Mouse (Mus musculus) limb, embryonic 14.5 days (tissue): ENCODE results near the gene Mroh3. TPM values are rescaled to one million over a fixed set of nuclear protein-coding genes. Genes with fewer than 3 reads are reported as not detected.

ENCODE experiments used
- ATAC-seq: fragments of 200-750 bp; cut with Nextera tagmentation; 2 replicates; pipeline ENCODE4 v1.8.0; 2017; ENCODE audit warnings: low read depth, moderate number of reproducible peaks, moderate TSS enrichment; ENCODE audit not compliant: low FRiP score
- DNase-seq: peaks from one replicate; pipeline ENCODE4 v3.0.0-alpha.2; 2015; ENCODE audit warnings: low spot score
- H3K27ac ChIP-seq: fragments of 300-500 bp; sonication (generic); replicated peaks from 2 replicates; pipeline ENCODE4 v1.5.1; 2014; ENCODE audit warnings: low read depth, mild to moderate bottlenecking, low read length, moderate library complexity, mixed read lengths
- H3K27me3 ChIP-seq: fragments of 300-500 bp; sonication (generic); 2 replicates; pipeline ENCODE4 v1.6.1; 2014; ENCODE audit warnings: low read length, mixed read lengths; ENCODE audit not compliant: control insufficient read depth, insufficient read depth
- H3K36me3 ChIP-seq: fragments of 300-500 bp; sonication (generic); 2 replicates; pipeline ENCODE4 v1.6.1; 2014; ENCODE audit warnings: mild to moderate bottlenecking, low read length, moderate library complexity, mixed read lengths; ENCODE audit not compliant: control insufficient read depth, insufficient read depth
- H3K4me1 ChIP-seq: fragments of 300-500 bp; sonication (generic); 2 replicates; pipeline ENCODE4 v1.6.1; 2014; ENCODE audit warnings: antibody characterized with exemption, low read length, mixed read lengths; ENCODE audit not compliant: control insufficient read depth, insufficient read depth
- H3K4me2 ChIP-seq: fragments of 300-500 bp; sonication (generic); replicated peaks from 2 replicates; pipeline ENCODE4 v1.6.1; 2014; ENCODE audit warnings: low read depth, mild to moderate bottlenecking, low read length, moderate library complexity; ENCODE audit not compliant: severe bottlenecking
- H3K4me3 ChIP-seq: fragments of 300-500 bp; sonication (generic); replicated peaks from 2 replicates; pipeline ENCODE4 v1.5.1; 2014; ENCODE audit warnings: low read length
- H3K9ac ChIP-seq: fragments of 300-500 bp; sonication (generic); 2 replicates; pipeline ENCODE4 v1.6.1; 2014; ENCODE audit warnings: mild to moderate bottlenecking, low read depth, low read length, moderate library complexity; ENCODE audit not compliant: severe bottlenecking
- H3K9me3 ChIP-seq: fragments of 300-500 bp; sonication (generic); 2 replicates; pipeline ENCODE4 v1.6.1; 2016; ENCODE audit warnings: low read length; ENCODE audit not compliant: control insufficient read depth
- POLR2A ChIP-seq: fragments of 200-500 bp; IDR thresholded peaks from 2 replicates; pipeline ENCODE4 v1.8.0; 2012; ENCODE audit warnings: inconsistent platforms, mild to moderate bottlenecking, moderate library complexity, borderline replicate concordance; ENCODE audit not compliant: insufficient read depth, insufficient read length; ENCODE audit errors: extremely low read depth
- WGBS: fragments of 180-500 bp; shearing (Covaris S2); extraction: QIAGEN DNeasy Blood & Tissue Kit; methylation state at CpG from one replicate; pipeline ENCODE4 v1.1.7; 2014; 5-methylcytosine and 5-hydroxymethylcytosine counted together
- polyA plus RNA-seq, 2 experiments: library from polyadenylated mRNA; depleted of rRNA in 1 of 2; stranded (reverse) in 1 of 2; unstranded in 1 of 2; fragments of >200 nt; fragmentation: Nextera tagmentation in 1 of 2; extraction: Ambion mirVana in 1 of 2; gene quantifications; 2 replicates each; pipeline versions ENCODE4 v1.2.1 to v1.2.3; 2012 to 2014

Gene Mroh3
- polyA plus RNA-seq, 2 experiments: 0.17 to 0.68 TPM

DNA sequence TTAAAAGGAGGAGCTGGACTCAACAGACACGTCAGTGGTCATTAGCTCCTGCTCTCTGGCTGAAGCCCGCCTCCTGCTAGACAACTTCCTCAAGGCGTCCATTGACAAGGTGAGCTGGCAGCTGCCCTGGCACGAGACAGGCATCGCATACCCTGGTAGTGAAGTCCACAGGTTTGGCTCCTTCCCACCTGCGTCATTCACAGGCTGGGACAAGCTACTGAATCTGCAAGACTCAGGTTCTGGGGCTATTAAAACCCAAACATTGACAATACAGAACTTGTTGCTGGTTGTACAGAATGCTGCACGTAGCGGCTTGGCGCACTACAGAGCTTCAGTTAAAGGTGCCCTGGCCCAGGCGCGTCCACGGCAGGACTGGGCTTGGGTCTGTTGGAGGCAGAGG is 52.3 kb downstream of the Mroh3 start:
- Histone ChIP-seq H3K4me1 (no peaks in the 10 kb centered on the region), H3K4me2 (no peak overlapping the region), H3K27ac (no peak overlapping the region), H3K9ac (no peak overlapping the region), H3K36me3 (peaks cover 72% of the 10 kb centered on the region), H3K4me3 (no peak overlapping the region), H3K9me3 (no peaks in the 10 kb centered on the region), H3K27me3 (no peaks in the 10 kb centered on the region)
- no peak for DNase-seq
- no peak for ATAC-seq
- no peak for TF ChIP-seq POLR2A
- WGBS: 90% methylated on average over 12 of the region's 12 CpGs

DNA sequence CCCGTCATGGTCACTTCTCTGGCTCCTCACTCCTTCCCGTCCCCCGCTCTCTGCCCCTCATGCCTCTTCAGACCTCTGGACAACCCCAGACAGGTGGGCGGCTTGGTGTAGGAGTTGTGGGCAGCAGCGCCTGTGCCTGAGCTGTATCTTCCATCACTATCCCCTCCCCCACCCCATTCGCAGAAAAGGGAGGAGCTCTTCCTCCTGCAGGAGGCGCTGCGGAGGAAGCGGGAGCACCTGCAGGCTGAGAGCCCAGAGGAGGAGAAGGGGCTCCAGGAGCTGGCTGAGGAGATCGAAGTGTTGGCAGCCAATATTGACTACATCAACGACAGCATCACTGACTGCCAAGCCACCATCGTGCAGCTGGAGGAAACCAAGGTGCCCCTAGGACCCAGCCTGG is 52.8 kb downstream of the Mroh3 start:
- peaks cover 70% of the 10 kb centered on the region for H3K36me3 ChIP-seq

GRCm38 (mm10) chr1:136156951-136157350 is 55.7 kb downstream of the Mroh3 start:
- ATAC-seq: no peak
- Histone ChIP-seq H3K27me3 (no peaks in the 10 kb centered on the region), H3K4me3 (no peak overlapping the region), H3K9ac (no peak overlapping the region), H3K9me3 (no peaks in the 10 kb centered on the region), H3K4me1 (no peaks in the 10 kb centered on the region), H3K27ac (no peak overlapping the region), H3K4me2 (no peak overlapping the region), H3K36me3 (peaks cover 82% of the 10 kb centered on the region)
- TF ChIP-seq POLR2A: no peak
- DNase-seq: no peak
- 92% methylated on average over 4 of the region's 4 CpGs for WGBS

More for the DNA sequence above, 52.8 kb downstream of the Mroh3 start:
- Histone ChIP-seq H3K27ac (no peak overlapping the region), H3K4me2 (no peak overlapping the region), H3K9ac (no peak overlapping the region), H3K4me3 (no peak overlapping the region), H3K27me3 (no peaks in the 10 kb centered on the region), H3K4me1 (no peaks in the 10 kb centered on the region), H3K9me3 (no peaks in the 10 kb centered on the region)
- WGBS: 52% methylated on average over 12 of the region's 12 CpGs
- DNase-seq: no peak
- TF ChIP-seq POLR2A: no peak
- no peak for ATAC-seq

GRCm38 (mm10) chr1:136156304-136156703 is 56.3 kb downstream of the Mroh3 start:
- 94% methylated on average over 4 of the region's 4 CpGs for WGBS
- H3K9me3 ChIP-seq: no peaks in the 10 kb centered on the region
- no peak for TF ChIP-seq POLR2A
- peaks cover 81% of the 10 kb centered on the region for H3K36me3 ChIP-seq
- DNase-seq (no peak), ATAC-seq (no peak)
- H3K27me3 ChIP-seq: no peaks in the 10 kb centered on the region
- H3K4me2 ChIP-seq: no peak overlapping the region
- H3K4me3 ChIP-seq: no peak overlapping the region
- H3K27ac ChIP-seq: no peak overlapping the region
- H3K4me1 ChIP-seq: no peaks in the 10 kb centered on the region
- no peak overlapping the region for H3K9ac ChIP-seq

DNA sequence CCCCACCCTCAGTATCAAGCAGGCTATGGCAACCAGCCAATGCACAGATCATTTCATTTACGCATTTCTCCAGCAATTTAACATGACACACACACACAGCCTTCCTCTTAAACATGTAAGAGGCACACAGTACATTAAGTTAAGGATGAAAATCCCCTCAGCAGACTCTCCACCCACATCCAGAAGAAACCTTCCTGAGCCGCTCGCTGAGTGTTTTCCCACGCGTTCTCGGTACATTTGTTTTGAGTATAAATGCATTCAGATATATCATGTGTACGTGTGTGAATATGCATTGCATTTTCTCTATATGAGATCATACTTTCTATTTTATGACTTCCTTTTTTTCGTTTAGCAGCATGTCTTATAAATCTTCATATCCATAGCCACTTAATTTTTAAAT is 61.3 kb downstream of the Mroh3 start:
- Histone ChIP-seq H3K27ac (no peak overlapping the region), H3K4me1 (no peaks in the 10 kb centered on the region), H3K36me3 (peaks cover 79% of the 10 kb centered on the region), H3K4me3 (no peak overlapping the region), H3K4me2 (no peak overlapping the region), H3K9ac (no peak overlapping the region), H3K27me3 (no peaks in the 10 kb centered on the region), H3K9me3 (no peaks in the 10 kb centered on the region)
- TF ChIP-seq POLR2A: no peak
- DNase-seq (no peak), ATAC-seq (no peak)
- WGBS: 75% methylated on average over 8 of the region's 8 CpGs

DNA sequence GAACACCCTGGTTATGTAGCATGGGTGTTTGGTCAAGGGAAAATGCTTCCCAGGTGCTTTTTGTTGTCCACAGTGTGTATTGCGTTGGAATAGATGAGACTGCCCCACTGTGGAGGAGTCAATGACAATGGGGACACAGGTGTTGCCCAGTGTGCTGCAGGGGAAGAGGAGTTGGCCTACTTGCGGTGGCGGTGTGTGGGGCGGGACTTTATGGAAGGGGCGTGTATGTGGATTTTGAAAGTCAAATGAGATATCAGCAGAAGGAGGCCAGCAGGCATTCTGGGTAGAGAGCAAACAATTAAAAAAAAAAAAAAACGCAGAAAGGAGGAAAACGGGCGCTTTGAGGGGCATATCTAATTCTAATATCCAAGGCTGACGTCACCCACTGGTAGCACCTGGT is 62.9 kb downstream of the Mroh3 start:
- Histone ChIP-seq H3K27me3 (no peaks in the 10 kb centered on the region), H3K9ac (no peak overlapping the region), H3K9me3 (no peaks in the 10 kb centered on the region), H3K4me3 (no peak overlapping the region), H3K27ac (no peak overlapping the region), H3K4me2 (no peak overlapping the region), H3K4me1 (no peaks in the 10 kb centered on the region), H3K36me3 (peaks cover 78% of the 10 kb centered on the region)
- ATAC-seq: no peak
- WGBS: 85% methylated on average over 9 of the region's 9 CpGs
- no peak for DNase-seq
- no peak for TF ChIP-seq POLR2A
